Mouse (Mus musculus): ENCODE data around the gene Nr1d1.

- TF ChIP-seq CTCF (IDR thresholded peaks at IDR 0.05) (no peak), EP300 (IDR thresholded peaks at IDR 0.05) (no peak)
Observed at GRCm38 (mm10) chr11:98777888-98778287, 2.8 kb upstream of the Nr1d1 start.
